Mouse (Mus musculus): ENCODE data around the gene Ppp1r12a. TPM values are rescaled to one million over a fixed set of nuclear protein-coding genes. Genes with fewer than 3 reads are reported as not detected.

Gene Ppp1r12a
- total RNA-seq, 1 experiment, result 106 TPM

- Histone ChIP-seq H3K4me1 (ENCODE audit: control insufficient read depth in 2 of 2, insufficient read depth in 2 of 2, low read length in 2 of 2, poor library complexity in 1 of 2) (no peaks in the 10 kb centered on the region), H3K36me3 (ENCODE audit: control insufficient read depth, insufficient read depth, low read length, poor library complexity, severe bottlenecking) (no peaks in the 10 kb centered on the region), H3K4me3 (ENCODE audit: insufficient read depth in 1 of 2, low read depth in 1 of 2, low read length in 2 of 2, poor library complexity in 1 of 2, severe bottlenecking in 1 of 2) (no peak overlapping the region), H3K9ac (ENCODE audit: insufficient read depth, low read depth, low read length, poor library complexity, severe bottlenecking) (no peak overlapping the region), H3K9me3 (ENCODE audit: control insufficient read depth, insufficient read depth, low read depth, low read length) (no peaks in the 10 kb centered on the region), H3K27ac (ENCODE audit: insufficient read depth, low read depth, low read length, poor library complexity, severe bottlenecking) (no peak overlapping the region)
- in situ Hi-C loops (cut with MboI; ENCODE audit: low sequenced_read_pairs in 2 of 2, unreplicated experiment in 2 of 2), result no loop called here
- no peak for TF ChIP-seq ZC3H11A (IDR thresholded peaks at IDR 0.05; ENCODE audit: borderline replicate concordance, low read depth, low read length)
- TF ChIP-seq ZNF384 (IDR thresholded peaks at IDR 0.05; ENCODE audit: low read depth, low read length), result no peak
- TF ChIP-seq MAFK (IDR thresholded peaks at IDR 0.05; ENCODE audit: insufficient read depth, low read depth, low read length), result no peak
- no peak for TF ChIP-seq HCFC1 (IDR thresholded peaks at IDR 0.05; ENCODE audit: borderline replicate concordance, insufficient read depth, low read length)
- TF ChIP-seq CHD2 (IDR thresholded peaks at IDR 0.05; ENCODE audit: low read depth, low read length), result no peak
- no peak for DNase-seq (ENCODE audit: low read depth, low spot score)
These were observed 28.2 kb upstream of the Ppp1r12a start for GRCm38 (mm10) chr10:108133745-108134144.

GRCm38 (mm10) chr10:108138347-108138746, 23.6 kb upstream of the Ppp1r12a start:
- TF ChIP-seq HCFC1 (IDR thresholded peaks at IDR 0.05; ENCODE audit: borderline replicate concordance, insufficient read depth, low read length) (no peak), ZC3H11A (IDR thresholded peaks at IDR 0.05; ENCODE audit: borderline replicate concordance, low read depth, low read length) (no peak), ZNF384 (IDR thresholded peaks at IDR 0.05; ENCODE audit: low read depth, low read length) (no peak), MAFK (IDR thresholded peaks at IDR 0.05; ENCODE audit: insufficient read depth, low read depth, low read length) (no peak), CHD2 (IDR thresholded peaks at IDR 0.05; ENCODE audit: low read depth, low read length) (no peak)
- Histone ChIP-seq H3K4me3 (ENCODE audit: insufficient read depth in 1 of 2, low read depth in 1 of 2, low read length in 2 of 2, poor library complexity in 1 of 2, severe bottlenecking in 1 of 2) (no peak overlapping the region), H3K4me1 (ENCODE audit: control insufficient read depth in 2 of 2, insufficient read depth in 2 of 2, low read length in 2 of 2, poor library complexity in 1 of 2) (no peaks in the 10 kb centered on the region), H3K9me3 (ENCODE audit: control insufficient read depth, insufficient read depth, low read depth, low read length) (no peaks in the 10 kb centered on the region), H3K9ac (ENCODE audit: insufficient read depth, low read depth, low read length, poor library complexity, severe bottlenecking) (no peak overlapping the region), H3K27ac (ENCODE audit: insufficient read depth, low read depth, low read length, poor library complexity, severe bottlenecking) (no peak overlapping the region), H3K36me3 (ENCODE audit: control insufficient read depth, insufficient read depth, low read length, poor library complexity, severe bottlenecking) (no peaks in the 10 kb centered on the region)
- in situ Hi-C loops (cut with MboI; ENCODE audit: low sequenced_read_pairs in 2 of 2, unreplicated experiment in 2 of 2), result no loop called here
- no peak for DNase-seq (ENCODE audit: low read depth, low spot score)

- H3K36me3 ChIP-seq (ENCODE audit: control insufficient read depth, insufficient read depth, low read length, poor library complexity, severe bottlenecking), result no peaks in the 10 kb centered on the region
- H3K4me1 ChIP-seq (ENCODE audit: control insufficient read depth in 2 of 2, insufficient read depth in 2 of 2, low read length in 2 of 2, poor library complexity in 1 of 2), result no peaks in the 10 kb centered on the region
- H3K27ac ChIP-seq (ENCODE audit: insufficient read depth, low read depth, low read length, poor library complexity, severe bottlenecking), result no peak overlapping the region
- H3K4me3 ChIP-seq (ENCODE audit: insufficient read depth in 1 of 2, low read depth in 1 of 2, low read length in 2 of 2, poor library complexity in 1 of 2, severe bottlenecking in 1 of 2), result no peak overlapping the region
- in situ Hi-C loops (cut with MboI; ENCODE audit: low sequenced_read_pairs in 2 of 2, unreplicated experiment in 2 of 2), result no loop called here
- no peaks in the 10 kb centered on the region for H3K9me3 ChIP-seq (ENCODE audit: control insufficient read depth, insufficient read depth, low read depth, low read length)
- no peak for TF ChIP-seq ZNF384 (IDR thresholded peaks at IDR 0.05; ENCODE audit: low read depth, low read length)
- TF ChIP-seq HCFC1 (IDR thresholded peaks at IDR 0.05; ENCODE audit: borderline replicate concordance, insufficient read depth, low read length), result no peak
- TF ChIP-seq ZC3H11A (IDR thresholded peaks at IDR 0.05; ENCODE audit: borderline replicate concordance, low read depth, low read length), result no peak
- TF ChIP-seq CHD2 (IDR thresholded peaks at IDR 0.05; ENCODE audit: low read depth, low read length), result no peak
- no peak for TF ChIP-seq MAFK (IDR thresholded peaks at IDR 0.05; ENCODE audit: insufficient read depth, low read depth, low read length)
- DNase-seq (ENCODE audit: low read depth, low spot score), result no peak
- H3K9ac ChIP-seq (ENCODE audit: insufficient read depth, low read depth, low read length, poor library complexity, severe bottlenecking), result no peak overlapping the region
These were observed 22.2 kb upstream of the Ppp1r12a start for GRCm38 (mm10) chr10:108139788-108140187.

GRCm38 (mm10) chr10:108140742-108141141, 21.3 kb upstream of the Ppp1r12a start:
- in situ Hi-C loops (cut with MboI; ENCODE audit: low sequenced_read_pairs in 2 of 2, unreplicated experiment in 2 of 2), result no loop called here
- H3K27ac ChIP-seq (ENCODE audit: insufficient read depth, low read depth, low read length, poor library complexity, severe bottlenecking), result no peak overlapping the region
- no peaks in the 10 kb centered on the region for H3K36me3 ChIP-seq (ENCODE audit: control insufficient read depth, insufficient read depth, low read length, poor library complexity, severe bottlenecking)
- TF ChIP-seq CHD2 (IDR thresholded peaks at IDR 0.05; ENCODE audit: low read depth, low read length) (no peak), MAFK (IDR thresholded peaks at IDR 0.05; ENCODE audit: insufficient read depth, low read depth, low read length) (no peak), HCFC1 (IDR thresholded peaks at IDR 0.05; ENCODE audit: borderline replicate concordance, insufficient read depth, low read length) (no peak), ZNF384 (IDR thresholded peaks at IDR 0.05; ENCODE audit: low read depth, low read length) (no peak), ZC3H11A (IDR thresholded peaks at IDR 0.05; ENCODE audit: borderline replicate concordance, low read depth, low read length) (no peak)
- no peaks in the 10 kb centered on the region for H3K4me1 ChIP-seq (ENCODE audit: control insufficient read depth in 2 of 2, insufficient read depth in 2 of 2, low read length in 2 of 2, poor library complexity in 1 of 2)
- H3K9ac ChIP-seq (ENCODE audit: insufficient read depth, low read depth, low read length, poor library complexity, severe bottlenecking), result no peak overlapping the region
- DNase-seq (ENCODE audit: low read depth, low spot score), result no peak
- no peaks in the 10 kb centered on the region for H3K9me3 ChIP-seq (ENCODE audit: control insufficient read depth, insufficient read depth, low read depth, low read length)
- H3K4me3 ChIP-seq (ENCODE audit: insufficient read depth in 1 of 2, low read depth in 1 of 2, low read length in 2 of 2, poor library complexity in 1 of 2, severe bottlenecking in 1 of 2), result no peak overlapping the region

GRCm38 (mm10) chr10:108143991-108144525, 17.9 kb upstream of the Ppp1r12a start:
- no peak overlapping the region for H3K9ac ChIP-seq (ENCODE audit: insufficient read depth, low read depth, low read length, poor library complexity, severe bottlenecking)
- no peaks in the 10 kb centered on the region for H3K4me1 ChIP-seq (ENCODE audit: control insufficient read depth in 2 of 2, insufficient read depth in 2 of 2, low read length in 2 of 2, poor library complexity in 1 of 2)
- H3K4me3 ChIP-seq (ENCODE audit: insufficient read depth in 1 of 2, low read depth in 1 of 2, low read length in 2 of 2, poor library complexity in 1 of 2, severe bottlenecking in 1 of 2), result no peak overlapping the region
- DNase-seq (ENCODE audit: low read depth, low spot score), result no peak
- H3K36me3 ChIP-seq (ENCODE audit: control insufficient read depth, insufficient read depth, low read length, poor library complexity, severe bottlenecking), result no peaks in the 10 kb centered on the region
- H3K9me3 ChIP-seq (ENCODE audit: control insufficient read depth, insufficient read depth, low read depth, low read length), result no peaks in the 10 kb centered on the region
- in situ Hi-C loops (cut with MboI; ENCODE audit: low sequenced_read_pairs in 2 of 2, unreplicated experiment in 2 of 2), result no loop called here
- H3K27ac ChIP-seq (ENCODE audit: insufficient read depth, low read depth, low read length, poor library complexity, severe bottlenecking), result no peak overlapping the region
- TF ChIP-seq HCFC1 (IDR thresholded peaks at IDR 0.05; ENCODE audit: borderline replicate concordance, insufficient read depth, low read length) (no peak), ZNF384 (IDR thresholded peaks at IDR 0.05; ENCODE audit: low read depth, low read length) (no peak)
